Mouse (Mus musculus) induced T-regulatory cell, adult 2 months (primary cell): Measurements from ENCODE around the gene Psmd1.
A peak's percentile ranks its signal among the peaks of the same experiment; 100 is the strongest.
"Not testable (repeated sequence)": the region's sequence is repeated elsewhere in the genome, so short reads cannot be mapped to it uniquely, and the experiment has no call there.

Experiments
- DNase-seq: peaks from one replicate; pipeline ENCODE4 v3.0.0-alpha.2; 2012; ENCODE audit warnings: low read depth

Gene Psmd1

DNA sequence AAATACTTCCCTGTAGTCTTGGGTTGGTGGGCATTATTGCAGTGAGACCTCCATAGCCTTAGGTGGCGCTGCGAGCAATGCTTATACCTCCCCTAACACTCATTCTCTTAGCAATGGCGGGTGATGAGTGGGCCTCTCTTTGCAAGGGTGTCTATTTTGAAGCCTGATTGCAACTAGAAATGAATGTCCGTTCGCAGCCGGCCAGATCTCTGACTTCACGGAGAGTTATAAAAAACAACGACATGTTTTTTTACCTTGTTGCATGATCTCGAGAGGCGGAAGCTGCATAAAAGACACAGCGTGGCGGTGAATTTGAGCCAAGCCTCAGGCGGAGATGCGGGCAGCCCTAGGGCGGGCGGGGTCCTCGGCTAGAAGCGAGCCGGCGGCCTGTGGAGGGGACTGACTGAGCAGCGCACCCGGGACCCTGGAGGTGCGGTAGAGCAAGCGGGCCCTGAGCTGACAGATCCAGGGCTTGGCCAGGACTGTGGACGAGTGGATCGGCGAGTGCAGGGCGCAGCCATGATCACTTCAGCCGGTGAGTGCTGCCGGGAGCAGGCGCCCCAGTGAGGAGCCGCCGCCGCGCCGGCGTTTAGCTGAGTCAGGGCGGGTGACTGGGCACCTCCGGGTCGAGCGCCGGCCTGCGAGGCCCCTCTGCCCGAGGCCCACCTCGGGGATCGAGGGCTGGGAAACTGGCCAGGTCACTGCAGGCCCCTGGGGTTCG lies at the start of gene Psmd1:
TSS of gene Psmd1 (plus strand) at position 117 of the 721 bp plus-strand sequence.
- DNase-seq: peak; percentile 99

DNA sequence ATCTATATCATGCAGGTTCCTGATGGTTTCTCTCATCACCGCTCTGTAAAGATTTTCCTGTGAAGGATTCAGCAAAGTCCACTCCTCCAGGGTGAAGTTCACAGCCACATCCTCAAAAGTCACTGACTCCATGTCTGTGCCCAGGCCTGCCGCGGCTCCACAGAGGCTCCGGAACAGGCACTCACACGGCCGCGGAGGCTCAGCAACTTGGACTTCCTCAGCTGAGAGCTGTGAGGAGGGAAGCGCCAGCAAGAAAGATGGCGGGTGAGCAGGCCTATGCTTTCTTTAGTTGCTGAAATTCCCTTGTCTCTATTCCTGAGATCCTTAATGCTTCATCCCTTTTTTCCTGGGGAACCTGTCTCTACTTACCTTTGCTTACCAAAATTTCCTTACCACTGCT lies 48.4 kb upstream of the Psmd1 start:
- DNase-seq: not testable (repeated sequence)

DNA sequence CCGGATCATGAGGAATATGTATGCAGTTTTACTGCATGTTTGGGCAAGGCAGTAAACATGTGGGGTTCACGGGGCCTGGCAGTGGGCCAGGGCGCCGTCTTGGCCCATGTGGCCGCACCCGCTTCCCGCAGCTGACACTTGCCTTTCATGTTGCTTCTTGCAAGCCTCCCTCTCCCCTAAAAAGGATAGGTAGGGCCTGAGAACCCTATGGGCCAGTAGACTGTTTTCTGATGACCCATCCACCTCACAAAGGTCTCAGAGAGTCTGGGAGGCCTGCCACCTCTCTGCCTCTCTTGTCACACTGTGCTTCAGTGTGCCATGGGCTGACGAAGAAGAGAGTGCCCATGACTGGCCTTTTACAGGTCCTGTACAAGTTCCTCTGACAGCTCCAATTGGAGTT lies 47.7 kb upstream of the Psmd1 start, which contains the start of gene Spata3:
TSS of gene Spata3 (plus strand) at position 301 of the 400 bp plus-strand sequence.
- DNase-seq: no peak

DNA sequence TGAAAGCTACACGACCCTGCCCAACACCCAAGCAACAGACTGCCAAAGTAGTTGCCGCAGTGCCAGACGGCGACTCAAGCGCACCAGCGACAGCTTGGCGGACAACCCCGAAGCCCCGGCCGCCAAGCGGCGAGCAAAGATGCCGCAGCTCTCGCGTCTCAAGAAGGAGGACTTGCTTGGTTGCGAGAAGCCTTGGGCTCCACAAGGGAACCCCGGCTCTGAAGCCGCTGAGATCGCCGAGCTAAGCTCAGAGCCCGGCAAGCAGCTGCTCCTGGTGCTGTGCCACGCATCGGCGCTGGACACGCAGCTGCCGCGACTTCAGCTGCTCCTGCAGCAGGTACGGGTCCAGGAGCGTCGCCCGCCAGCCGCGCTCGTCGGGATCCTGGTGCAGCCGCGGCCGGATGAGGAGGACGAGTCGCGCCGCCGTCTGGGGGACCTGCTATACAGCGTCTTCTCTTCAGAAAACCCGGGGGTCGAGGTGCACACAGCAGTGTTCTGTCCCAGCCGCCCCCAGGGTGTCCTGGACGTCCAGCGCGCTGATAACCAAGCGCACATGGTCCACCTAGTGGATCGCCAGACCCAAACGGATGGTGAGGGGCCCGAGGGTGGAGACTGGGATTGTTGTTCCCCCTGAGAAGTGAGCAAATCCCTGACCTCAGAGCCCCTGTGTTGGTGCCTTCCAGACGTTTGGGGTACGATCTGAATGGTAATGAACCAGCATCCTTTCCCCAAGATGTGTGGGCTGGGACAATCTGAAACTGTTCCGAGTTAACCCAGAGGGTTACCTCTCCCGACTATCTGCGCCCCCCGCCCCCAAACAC lies 45.7 kb upstream of the Psmd1 start:
- DNase-seq: peak; percentile 77

DNA sequence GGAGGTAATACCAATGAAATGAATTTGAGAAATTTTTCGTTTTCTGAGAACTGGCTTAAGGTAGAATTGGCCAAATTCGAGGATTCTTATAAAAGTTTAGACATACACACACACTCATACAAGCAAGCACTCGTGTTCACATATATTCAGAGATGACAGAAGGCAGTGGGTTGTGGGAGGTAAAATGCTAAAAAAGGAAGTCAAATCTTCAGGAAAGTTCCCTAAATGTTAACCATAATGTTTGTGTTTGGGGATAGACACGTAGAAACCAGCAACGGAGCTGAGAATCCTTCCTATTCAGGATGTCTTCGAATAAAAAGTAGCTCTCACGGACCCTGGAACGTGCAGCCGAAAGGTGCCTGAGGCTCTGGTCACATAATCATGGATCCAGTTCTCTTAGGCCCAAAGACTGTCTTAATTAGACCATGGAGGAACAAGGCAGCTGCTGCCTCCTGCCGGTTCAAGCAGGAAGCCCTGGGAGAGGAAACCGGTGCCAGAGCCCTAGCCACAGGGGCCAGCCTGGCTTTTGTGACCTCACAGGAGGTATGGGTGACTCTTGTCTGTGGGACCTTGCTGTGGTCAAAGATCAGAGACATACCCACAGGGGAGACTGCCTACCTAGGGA lies 42.7 kb upstream of the Psmd1 start:
- DNase-seq: peak; percentile 63

DNA sequence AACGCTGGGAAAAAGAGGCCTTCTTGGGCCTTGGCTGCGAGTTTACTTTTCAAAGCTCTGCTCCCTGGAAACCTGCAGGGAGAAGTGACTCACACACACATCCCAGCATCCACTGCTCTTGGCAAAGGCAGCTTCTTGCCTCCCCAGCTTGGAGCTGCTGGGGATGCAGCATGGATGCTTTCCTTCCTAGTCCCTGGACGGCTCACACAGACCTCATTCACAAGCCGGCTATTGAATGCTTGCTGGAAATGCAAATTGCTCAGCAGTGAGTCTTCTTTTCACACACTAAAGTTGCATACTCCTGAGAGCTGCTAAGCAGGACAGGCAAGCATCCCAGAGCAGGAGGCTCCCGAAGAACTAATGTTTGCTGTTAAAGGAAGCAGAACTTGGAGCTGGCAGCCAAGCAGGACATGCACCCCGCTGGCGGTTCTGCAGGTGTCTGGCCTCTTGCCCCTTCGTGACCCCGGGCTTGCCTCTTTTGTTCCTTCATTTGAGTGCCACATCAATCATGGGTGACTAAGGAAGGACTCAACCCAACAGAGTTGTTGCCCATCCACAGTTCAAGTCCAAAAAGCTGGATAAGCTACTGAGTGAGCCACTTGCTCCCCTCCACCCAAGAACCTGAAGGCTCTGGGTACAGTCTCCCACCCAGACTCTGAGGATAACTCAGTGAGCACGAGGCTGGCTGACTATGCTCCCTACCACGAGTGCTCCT lies 31.8 kb upstream of the Psmd1 start:
- DNase-seq: no peak

DNA sequence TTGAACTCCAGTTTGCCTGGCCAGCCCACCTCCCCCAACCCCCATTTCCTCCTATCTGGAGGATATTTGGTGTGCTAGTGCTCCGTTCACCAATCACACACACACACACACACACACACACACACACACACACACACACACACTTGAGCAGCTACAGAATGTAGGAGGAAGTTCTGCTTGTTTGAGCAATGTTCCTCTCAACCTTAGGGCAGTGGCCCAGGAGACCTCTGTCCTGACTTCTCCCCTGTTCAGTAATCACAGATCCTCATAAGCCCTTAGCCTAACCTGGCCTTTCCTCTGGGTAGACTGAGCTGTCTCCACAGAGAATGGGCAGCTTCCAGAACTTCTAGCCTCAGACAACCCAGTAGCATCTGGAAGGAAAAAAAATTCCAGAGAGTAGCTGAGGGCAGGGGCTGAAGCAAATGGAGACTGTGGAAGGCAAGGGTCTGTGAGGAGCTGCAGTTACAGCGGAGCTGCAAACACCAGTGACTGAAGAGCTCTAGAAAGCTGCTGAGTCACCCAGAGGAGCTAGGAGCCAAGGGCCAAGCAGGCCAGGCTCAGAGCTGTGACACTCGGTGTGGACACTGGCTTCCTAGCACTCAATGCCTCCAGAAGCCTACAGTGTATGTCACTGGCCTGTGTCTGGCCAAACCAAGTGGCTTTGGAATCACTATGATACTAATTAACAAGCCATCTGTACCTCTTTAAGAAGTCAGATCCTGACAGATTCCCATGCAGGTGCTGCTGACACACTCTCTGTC lies 25.8 kb upstream of the Psmd1 start:
- DNase-seq: no peak

DNA sequence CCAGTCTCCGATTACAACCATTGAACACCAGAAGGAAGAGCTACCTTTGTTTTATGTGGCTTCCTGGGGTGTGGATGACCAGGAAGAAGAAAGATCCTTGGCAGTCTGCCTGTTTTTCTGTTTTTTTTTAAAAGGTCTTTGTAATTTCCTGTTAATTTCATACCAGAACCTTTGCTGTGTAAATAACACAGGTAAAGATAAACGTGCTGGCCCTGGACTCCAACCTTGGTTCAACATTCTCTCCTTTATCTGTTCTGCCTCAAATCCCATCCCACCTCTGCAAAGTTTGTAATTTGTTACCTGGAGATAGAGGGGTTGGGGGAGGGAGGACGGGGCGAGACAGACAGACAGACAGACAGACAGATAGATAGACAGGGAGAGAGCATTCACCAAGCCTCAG lies 24.1 kb upstream of the Psmd1 start:
- DNase-seq: no peak

DNA sequence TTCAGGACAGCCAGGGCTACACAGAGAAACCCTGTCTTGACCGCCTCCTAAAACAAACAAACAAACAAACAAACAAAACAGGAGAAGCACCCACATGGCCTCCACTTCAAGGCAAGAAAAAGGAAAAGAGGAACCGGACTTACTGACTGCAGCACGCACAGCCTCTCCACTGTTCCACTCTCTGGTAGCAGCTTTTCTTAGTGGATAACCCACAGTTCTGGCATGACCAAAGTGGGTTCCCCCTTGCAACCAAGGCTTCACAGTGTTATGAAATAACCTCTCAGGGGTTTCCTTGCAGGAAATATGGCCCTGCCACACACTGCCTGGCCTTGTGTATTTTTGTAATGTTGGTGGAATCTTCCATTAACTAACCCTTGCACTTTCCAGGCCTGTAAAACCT lies 23.4 kb upstream of the Psmd1 start:
- no peak for DNase-seq

DNA sequence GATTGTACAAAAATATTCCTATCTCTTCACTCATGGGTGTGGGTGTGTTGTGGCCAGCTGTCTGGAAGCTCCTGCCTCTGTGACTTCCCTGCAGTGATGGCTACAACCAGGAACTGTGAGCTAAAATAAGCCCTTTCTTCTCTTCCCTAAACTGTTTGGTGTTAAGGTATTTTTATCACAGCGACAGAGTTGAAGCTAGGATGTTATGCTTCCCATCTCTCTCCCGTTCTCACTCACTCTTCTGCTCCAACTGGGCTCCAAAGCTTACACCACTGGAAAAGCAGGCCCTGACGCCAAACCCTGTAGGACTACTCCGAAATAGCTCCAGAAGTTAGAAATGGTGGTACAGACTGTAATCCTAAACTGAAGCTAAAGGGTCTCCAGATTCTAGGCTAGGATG lies 19.1 kb upstream of the Psmd1 start:
- DNase-seq: no peak

DNA sequence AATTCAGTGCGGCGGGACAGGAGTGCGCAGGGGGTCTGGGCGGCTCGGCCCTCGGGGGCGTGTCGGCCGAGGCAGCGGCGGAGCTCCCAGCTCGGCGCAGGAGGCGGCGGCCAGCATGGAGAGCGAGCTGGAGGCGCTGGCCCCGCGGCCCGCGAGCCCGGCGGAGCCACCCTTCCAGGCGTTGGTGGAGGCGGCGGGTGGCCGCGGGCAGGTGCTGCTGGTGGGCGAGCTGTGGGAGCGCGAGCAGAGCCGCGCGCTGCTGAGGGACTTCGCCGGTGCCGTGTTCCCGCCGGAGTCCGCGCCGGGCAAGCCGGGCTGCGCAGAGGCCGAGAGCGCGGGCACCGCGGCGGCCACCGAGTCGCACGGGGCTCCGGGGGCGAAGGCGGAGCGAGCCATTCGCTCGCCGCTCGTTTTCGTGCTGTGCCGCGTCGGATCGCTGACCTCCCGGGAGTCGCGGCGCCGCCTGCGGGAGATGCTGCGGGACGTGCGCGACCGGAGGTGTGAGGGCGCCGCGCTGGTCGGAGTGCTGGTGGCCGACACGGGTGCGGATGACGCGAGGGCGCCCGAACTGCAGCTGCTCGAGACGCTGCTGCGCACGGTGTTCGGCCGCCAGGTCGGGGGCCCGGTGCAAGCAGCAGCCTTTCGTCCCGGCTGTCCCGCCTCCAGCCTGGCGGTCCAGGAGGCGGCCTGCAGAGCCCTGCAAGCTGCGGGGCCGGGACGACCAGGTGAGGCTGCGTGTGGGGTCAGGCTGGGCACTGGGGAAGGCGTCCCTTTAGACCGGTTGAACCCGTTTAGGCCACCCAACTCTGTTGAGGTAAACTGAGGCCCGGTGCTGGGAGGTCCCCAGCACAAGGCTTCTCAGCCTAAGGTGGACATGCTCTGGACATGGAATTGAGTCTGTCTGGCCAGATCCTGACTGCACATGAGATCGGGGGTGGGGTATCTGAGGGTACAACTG lies 18.1 kb upstream of the Psmd1 start, which contains the start of gene 2810459M11Rik:
TSS of gene 2810459M11Rik (plus strand) at position 16 of the 958 bp plus-strand sequence.
- DNase-seq: peak; percentile 39

DNA sequence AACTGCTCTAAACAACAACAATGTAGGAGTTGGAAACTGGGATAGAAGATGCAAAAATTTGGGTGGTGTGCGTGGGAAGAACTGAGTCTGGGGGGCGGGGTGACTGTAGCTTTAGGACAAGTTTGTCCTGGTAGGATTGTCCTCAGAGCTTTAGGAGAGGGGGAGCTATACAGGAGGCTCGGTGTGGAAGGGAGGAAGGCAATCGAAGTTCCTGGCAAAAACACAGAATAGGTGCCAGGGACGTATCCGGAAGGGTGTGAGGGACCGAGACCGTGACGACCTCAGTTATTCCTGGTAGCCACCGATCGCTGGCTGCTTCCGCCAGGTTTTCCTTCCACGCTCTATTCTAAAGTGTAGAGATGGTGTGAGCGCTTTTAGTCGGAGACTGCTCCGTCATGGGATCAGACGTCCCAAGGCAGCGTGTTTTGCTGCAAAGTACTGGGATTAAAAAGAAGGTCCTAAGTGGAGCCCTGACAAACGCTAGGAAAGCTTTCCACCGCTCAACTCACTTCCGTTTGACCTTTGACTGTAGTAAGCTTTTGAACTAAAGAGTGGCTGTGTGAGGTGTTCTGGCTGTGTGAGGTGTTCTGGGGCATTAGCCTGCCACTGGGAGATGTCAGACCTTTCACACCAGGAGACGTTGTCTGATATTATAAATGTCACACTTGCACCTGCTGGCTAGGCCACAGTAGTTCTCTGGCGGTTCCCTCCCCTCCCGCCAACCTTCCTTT lies 17.2 kb upstream of the Psmd1 start:
- peak; percentile 27 for DNase-seq

DNA sequence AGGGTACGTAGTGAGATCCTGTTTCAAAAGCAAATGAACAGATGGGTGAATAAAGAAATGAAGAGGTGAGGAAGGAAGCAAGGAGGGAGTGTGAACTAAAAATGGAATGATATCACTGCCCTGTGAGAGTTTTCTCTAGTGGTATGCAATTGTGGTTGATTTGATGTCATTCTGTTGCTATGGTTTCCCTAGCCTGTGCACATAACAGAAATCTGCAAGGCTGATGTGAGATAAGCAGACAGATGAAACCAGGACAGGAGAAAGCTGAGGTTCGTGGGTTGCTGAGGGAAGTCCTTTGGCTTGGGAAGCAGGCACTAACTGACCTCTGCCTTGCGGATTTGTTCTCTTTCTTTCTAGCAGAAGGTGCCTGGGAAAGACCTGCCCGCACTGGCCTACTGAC lies 16.0 kb upstream of the Psmd1 start:
- DNase-seq: peak; percentile 63

DNA sequence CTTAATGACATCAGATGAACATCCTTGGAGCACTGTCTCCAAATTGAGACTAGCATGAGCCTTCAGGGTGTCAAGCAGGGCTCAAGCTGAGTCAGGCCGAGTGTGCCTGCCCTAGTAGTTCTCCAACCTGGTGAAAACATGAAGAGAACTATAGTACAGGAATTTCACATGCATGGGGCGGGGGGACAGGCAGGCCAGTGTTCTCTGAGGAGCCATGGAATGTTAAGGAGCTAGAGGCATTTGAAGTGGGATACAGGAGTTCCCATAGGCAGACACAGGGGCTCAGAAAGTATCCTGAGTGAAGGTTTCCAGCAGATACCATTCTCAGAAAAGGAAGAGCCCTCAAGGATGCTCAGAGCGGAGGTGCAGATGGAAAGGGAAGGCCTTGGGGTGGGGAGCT lies 15.4 kb upstream of the Psmd1 start:
- no peak for DNase-seq

DNA sequence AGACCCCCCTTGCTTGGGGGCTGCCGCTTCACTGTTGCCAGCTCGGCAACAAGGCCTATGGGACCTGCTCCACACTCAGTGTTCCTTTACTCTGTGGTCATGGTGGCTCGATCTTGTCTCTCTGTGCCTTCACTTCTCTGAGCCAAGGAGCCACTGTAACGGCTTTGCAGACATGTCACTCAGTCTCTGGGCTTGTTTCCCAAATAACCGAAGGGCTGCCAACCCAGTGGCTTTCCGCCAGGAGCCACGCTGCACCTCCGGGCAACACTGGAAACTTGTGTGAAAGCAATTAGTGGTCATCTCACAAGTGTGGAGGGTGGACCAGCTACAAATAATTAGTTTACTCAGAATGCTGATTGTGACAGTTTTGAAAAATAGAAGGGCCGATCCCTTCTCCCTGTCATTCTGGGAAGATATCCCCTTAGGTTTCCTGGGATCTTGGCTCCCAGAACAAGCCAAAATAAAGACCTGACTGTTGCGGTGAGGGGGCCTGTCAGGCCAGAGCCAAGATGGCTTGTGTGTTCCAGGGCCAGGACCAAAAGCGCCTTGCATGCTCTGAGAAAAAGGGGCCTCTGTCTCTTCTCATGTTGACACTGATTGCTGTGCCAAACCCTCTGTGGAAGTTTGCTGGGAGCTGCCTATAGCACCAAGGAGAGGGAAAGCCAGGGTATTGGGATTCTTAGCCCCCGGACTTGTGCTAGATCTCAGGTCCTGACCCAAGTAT lies 10.8 kb upstream of the Psmd1 start:
- DNase-seq: no peak

DNA sequence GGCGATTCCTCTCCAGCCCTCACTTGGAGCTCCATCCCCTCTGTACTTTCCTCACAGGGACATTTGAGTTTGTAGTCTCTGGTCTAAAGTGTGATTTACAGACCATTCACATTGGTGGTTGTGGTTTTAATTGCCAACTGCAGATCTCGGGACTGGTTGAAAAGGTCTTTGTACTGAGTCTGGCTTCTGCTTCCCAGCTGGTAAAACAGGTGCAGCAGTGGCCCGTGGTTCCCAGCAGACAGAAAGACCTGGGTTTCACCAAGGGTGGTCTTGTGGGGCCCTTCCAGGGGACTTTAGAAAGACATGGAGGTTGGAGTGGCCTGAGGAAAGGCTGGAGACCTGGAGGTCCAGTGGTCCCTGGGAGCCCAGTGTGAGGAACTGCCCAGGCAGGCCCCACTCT lies 9.2 kb upstream of the Psmd1 start:
- DNase-seq: no peak

DNA sequence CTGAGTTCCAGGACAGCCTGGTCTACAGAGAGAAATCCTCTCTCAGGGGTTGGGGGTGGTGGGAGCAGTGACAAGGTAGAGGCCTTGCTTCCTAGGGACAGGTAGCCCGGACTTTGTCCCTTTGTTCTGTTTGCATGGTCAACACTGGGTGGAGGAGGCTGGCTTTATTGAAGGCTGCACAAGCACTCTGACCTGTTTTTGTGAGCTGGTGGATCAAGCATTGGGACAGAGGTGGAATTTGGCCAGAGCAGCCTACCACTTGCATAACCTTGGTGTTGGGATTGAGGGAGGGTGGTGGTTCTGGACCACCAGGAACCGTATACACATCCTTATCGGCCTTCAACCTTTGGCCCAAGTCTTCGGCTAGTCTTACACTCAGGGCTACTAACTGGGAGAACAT lies 7.9 kb upstream of the Psmd1 start:
- DNase-seq: no peak

DNA sequence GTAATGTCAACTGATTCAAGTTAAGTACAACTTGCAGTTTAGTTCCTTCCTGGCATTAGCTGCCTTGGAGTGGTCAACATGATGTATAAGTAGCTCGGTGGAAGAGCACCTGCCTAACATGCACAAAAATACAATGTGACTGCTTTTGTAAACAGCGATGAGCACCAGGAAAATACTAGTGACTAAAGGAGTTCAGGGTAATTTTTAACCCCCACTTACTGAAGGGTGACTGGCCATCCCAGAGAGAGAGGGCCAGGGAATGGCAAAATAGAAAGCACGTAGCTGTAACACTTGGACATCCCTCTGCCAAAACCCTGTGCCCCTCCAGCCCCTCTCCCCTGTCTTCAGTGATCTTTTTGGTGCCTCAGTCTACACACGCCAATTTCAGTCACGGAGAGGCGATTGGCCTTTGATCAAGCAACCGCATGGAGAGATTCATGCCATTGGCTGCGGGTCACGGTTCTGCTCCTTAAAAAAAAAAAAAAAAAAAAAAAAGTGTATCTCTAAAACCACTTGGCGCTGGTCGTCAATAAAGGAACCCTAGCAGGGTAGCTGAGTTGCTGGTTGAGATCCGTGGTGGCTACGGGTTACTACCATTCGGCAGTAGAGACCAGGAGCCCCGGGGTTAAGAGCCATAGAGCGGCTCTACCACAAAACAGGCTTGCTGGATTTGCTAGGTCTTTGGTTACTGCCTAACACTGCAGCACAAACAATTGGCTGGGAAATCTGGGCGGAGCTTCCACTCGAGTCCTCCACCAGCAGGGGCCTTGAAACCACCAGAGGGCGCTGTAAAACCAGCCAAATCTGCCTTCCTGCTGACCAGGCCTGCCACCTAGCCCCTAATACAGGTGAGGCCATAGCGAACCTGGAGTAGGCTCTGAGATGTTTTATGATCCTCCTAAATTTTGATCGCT lies 5.1 kb upstream of the Psmd1 start:
- DNase-seq: peak; percentile 95
